Mouse (Mus musculus) kidney, postnatal 0 days (tissue): ENCODE measurements around the gene Ldlr. TPM values are rescaled to one million over a fixed set of nuclear protein-coding genes. Genes with fewer than 3 reads are reported as not detected.

Experiments used
- ATAC-seq: fragments of 200-750 bp; cut with Nextera tagmentation; replicated peaks from 2 replicates; pipeline ENCODE4 v1.8.0; 2017; ENCODE audit warnings: low read depth, moderate number of reproducible peaks, moderate TSS enrichment, moderate library complexity; ENCODE audit not compliant: low FRiP score
- DNase-seq: peaks from one replicate; pipeline ENCODE4 v3.0.0-alpha.2; 2016; ENCODE audit warnings: low spot score
- H3K27ac ChIP-seq: fragments of 300-500 bp; sonication (generic); 2 replicates; pipeline ENCODE4 v1.5.1; 2014; ENCODE audit warnings: mild to moderate bottlenecking
- H3K27me3 ChIP-seq: fragments of 300-500 bp; sonication (generic); 2 replicates; pipeline ENCODE4 v1.6.1; 2014; ENCODE audit warnings: low read length, mixed read lengths; ENCODE audit not compliant: insufficient read depth
- H3K36me3 ChIP-seq: fragments of 300-500 bp; sonication (generic); 2 replicates; pipeline ENCODE4 v1.6.1; 2014; ENCODE audit warnings: low read length, mixed read lengths; ENCODE audit not compliant: insufficient read depth
- H3K4me1 ChIP-seq: fragments of 300-500 bp; sonication (generic); replicated peaks from 2 replicates; pipeline ENCODE4 v1.6.1; 2014; ENCODE audit warnings: antibody characterized with exemption, low read length, mixed read lengths; ENCODE audit not compliant: insufficient read depth
- H3K4me2 ChIP-seq: fragments of 300-500 bp; sonication (generic); 2 replicates; pipeline ENCODE4 v1.6.1; 2014; ENCODE audit warnings: mild to moderate bottlenecking, low read length, moderate library complexity, mixed read lengths
- H3K4me3 ChIP-seq: fragments of 300-500 bp; sonication (generic); replicated peaks from 2 replicates; pipeline ENCODE4 v1.5.1; 2014; ENCODE audit warnings: low read depth, low read length
- H3K9ac ChIP-seq: fragments of 300-500 bp; sonication (generic); 2 replicates; pipeline ENCODE4 v1.6.1; 2014; ENCODE audit warnings: low read depth, low read length
- H3K9me3 ChIP-seq: fragments of 300-500 bp; sonication (generic); replicated peaks from 2 replicates; pipeline ENCODE4 v1.6.1; 2016; ENCODE audit warnings: low read length, inconsistent platforms, mixed read lengths
- CTCF ChIP-seq: IDR thresholded peaks from 2 replicates; pipeline ENCODE4 v1.5.1; 2016; ENCODE audit warnings: antibody characterized with exemption, low read depth, mild to moderate bottlenecking, moderate library complexity
- WGBS: fragments of 180-500 bp; shearing (Covaris S2); extraction: QIAGEN DNeasy Blood & Tissue Kit; methylation state at CpG from one replicate; pipeline ENCODE4 v1.1.7; 2014; 5-methylcytosine and 5-hydroxymethylcytosine counted together
- polyA plus RNA-seq: library from polyadenylated mRNA; unstranded; fragments of >200 nt; fragmentation: Nextera tagmentation; extraction: Ambion mirVana; gene quantifications from 2 replicates; pipeline ENCODE4 v1.2.1, GENCODE M21; 2015

The Ldlr gene
- polyA plus RNA-seq, 1 experiment from 2014 or later = 16.9 TPM

- peaks cover 74% of the 10 kb centered on the region for H3K36me3 ChIP-seq
- H3K4me1 ChIP-seq = no peaks in the 10 kb centered on the region
- no peak overlapping the region for H3K4me3 ChIP-seq
- no peak overlapping the region for H3K27ac ChIP-seq
- no peak overlapping the region for H3K4me2 ChIP-seq
- H3K9me3 ChIP-seq = no peaks in the 10 kb centered on the region
- H3K27me3 ChIP-seq = no peaks in the 10 kb centered on the region
- no peak overlapping the region for H3K9ac ChIP-seq
- WGBS = 93% methylated on average over 14 of the region's 14 CpGs
- TF ChIP-seq CTCF = no peak
- no peak for ATAC-seq
- no peak for DNase-seq
Measured at GRCm38 (mm10) chr9:21740427-21740826, 17.1 kb downstream of the Ldlr start.

DNA sequence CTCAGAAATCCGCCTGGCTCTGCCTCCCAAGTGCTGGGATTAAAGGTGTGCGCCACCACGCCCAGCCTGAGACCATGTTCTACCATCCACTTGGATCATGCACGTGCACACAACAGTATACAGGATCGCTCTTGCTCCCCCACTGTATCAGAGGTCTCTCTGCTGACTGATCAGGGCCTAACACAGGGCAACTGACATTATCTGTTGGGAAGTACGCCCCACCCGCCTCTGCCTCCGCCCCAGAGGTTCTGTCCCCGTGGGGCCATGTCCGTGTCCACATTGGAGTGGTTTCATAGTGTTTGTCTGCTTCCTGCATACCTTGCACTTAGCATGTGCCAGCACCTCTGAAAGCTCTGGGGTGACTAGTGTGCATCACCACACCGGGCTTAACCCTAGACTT lies 18.2 kb downstream of the Ldlr start:
- DNase-seq = no peak
- no peak for TF ChIP-seq CTCF
- H3K4me3 ChIP-seq = no peak overlapping the region
- WGBS = 96% methylated on average over 11 of the region's 11 CpGs
- no peaks in the 10 kb centered on the region for H3K4me1 ChIP-seq
- no peaks in the 10 kb centered on the region for H3K9me3 ChIP-seq
- peaks cover 79% of the 10 kb centered on the region for H3K36me3 ChIP-seq
- no peak for ATAC-seq
- H3K27me3 ChIP-seq = no peaks in the 10 kb centered on the region
- H3K27ac ChIP-seq = no peak overlapping the region
- H3K4me2 ChIP-seq = no peak overlapping the region
- H3K9ac ChIP-seq = no peak overlapping the region

DNA sequence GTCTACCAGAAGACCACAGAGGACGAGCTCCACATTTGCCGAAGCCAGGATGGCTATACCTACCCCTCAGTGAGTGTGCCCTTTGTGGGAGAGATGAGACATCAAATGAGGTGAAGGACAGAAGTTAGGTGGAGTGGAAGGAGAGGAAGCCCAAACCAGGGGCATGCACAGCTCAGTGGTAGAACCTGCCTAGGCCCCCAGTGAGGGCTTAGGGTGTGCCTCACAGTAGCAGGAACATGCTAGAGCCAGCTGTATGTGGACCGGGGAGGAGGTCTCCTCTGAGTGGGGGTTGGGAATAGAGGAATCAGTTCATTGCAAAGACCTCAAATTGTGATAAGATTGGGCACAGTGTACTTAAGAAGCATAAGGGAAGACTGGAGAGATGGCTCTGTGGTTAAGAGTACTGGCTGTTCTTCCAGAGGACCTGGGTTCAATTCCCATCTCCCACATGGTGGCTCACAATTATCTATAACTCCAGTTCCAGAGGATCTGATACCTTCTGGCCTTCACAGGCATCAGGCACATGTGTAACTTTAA lies 24.0 kb downstream of the Ldlr start:
- no peaks in the 10 kb centered on the region for H3K27me3 ChIP-seq
- WGBS = 82% methylated on average over 3 of the region's 3 CpGs
- 0 out of 2 replicates have a peak, but pooled peaks cover 3% of the 10 kb centered on the region for H3K4me1 ChIP-seq
- no peak overlapping the region for H3K4me3 ChIP-seq
- DNase-seq = no peak
- no peak for TF ChIP-seq CTCF
- no peak overlapping the region for H3K4me2 ChIP-seq
- no peak overlapping the region for H3K9ac ChIP-seq
- H3K36me3 ChIP-seq = peaks cover 39% of the 10 kb centered on the region
- H3K27ac ChIP-seq = no peak overlapping the region
- no peaks in the 10 kb centered on the region for H3K9me3 ChIP-seq
- ATAC-seq = no peak

DNA sequence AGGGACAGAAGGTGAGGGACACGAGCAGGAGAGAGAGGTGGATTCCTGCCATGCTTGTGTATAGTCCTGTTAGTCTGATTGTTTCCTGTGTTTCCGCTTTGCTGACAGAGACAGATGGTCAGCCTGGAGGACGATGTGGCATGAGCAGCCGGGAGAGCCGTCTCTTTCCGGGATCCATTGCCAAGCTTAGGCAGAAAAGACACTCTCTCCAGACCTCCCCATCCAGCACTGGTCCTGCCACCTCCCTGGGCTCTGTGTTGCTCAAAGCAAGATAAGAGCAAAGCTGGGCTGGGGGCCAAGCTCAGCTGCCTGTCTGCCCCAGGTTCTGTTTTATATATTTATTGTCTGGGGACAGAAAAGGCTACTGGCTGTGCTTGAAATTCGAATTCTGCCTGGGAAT lies 24.8 kb downstream of the Ldlr start:
- no peaks in the 10 kb centered on the region for H3K9me3 ChIP-seq
- no peak overlapping the region for H3K9ac ChIP-seq
- DNase-seq = peak; percentile 60
- no peak for TF ChIP-seq CTCF
- no peak overlapping the region for H3K4me2 ChIP-seq
- WGBS = 37% methylated on average over 7 of the region's 7 CpGs
- ATAC-seq = no peak
- H3K27me3 ChIP-seq = no peaks in the 10 kb centered on the region
- H3K4me3 ChIP-seq = no peak overlapping the region
- H3K27ac ChIP-seq = no peak overlapping the region
- peaks cover 33% of the 10 kb centered on the region for H3K36me3 ChIP-seq
- 0 out of 2 replicates have a peak, but pooled peaks cover 7% of the 10 kb centered on the region for H3K4me1 ChIP-seq

- no peak overlapping the region for H3K4me2 ChIP-seq
- DNase-seq (no peak), ATAC-seq (no peak)
- TF ChIP-seq CTCF = no peak
- no peak overlapping the region for H3K27ac ChIP-seq
- H3K4me1 ChIP-seq = 0 out of 2 replicates have a peak, but pooled peaks cover 7% of the 10 kb centered on the region
- H3K4me3 ChIP-seq = no peak overlapping the region
- 73% methylated on average over 10 of the region's 10 CpGs for WGBS
- H3K9me3 ChIP-seq = no peaks in the 10 kb centered on the region
- no peak overlapping the region for H3K9ac ChIP-seq
- peaks cover 32% of the 10 kb centered on the region for H3K36me3 ChIP-seq
- no peaks in the 10 kb centered on the region for H3K27me3 ChIP-seq
Measured at GRCm38 (mm10) chr9:21748491-21748890, 25.2 kb downstream of the Ldlr start.

DNA sequence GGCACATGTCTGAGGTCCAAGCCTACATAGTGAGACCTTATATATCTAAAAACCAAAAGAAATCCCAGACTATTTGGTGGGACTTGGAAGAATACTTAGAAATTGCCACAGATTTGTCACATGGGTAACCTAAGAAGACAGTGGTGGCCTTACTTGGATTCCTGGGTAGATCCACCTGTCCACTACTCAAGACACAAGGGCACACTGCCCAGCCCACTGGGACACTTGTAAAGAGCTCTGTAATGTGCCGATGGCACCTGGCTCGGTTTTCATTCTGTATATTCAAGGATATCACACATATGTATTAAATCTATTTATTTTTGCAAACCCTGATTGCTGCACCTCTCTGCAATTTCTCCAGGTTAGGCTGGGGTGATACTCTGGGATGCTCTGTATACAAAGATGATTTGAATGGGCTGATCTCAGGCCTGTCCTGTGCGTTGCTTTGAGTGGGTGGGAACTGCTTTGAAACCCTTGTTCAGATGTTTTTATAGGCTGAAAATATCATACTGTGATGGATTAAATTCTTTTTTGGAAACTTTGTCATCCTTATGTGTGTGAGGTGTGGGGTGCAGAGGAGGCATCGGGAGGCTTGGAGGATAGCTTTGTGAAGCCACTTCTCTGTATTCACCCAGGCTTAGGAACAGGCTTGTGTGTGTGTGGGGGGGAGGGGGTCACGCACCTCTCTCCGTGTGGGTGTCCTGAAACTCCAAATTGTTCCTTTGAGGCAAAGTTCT lies 26.3 kb downstream of the Ldlr start:
- Histone ChIP-seq H3K27me3 (no peaks in the 10 kb centered on the region), H3K4me2 (no peak overlapping the region), H3K9me3 (no peaks in the 10 kb centered on the region), H3K4me1 (peaks cover 13% of the 10 kb centered on the region; the same call in 1 of the 2 replicates), H3K36me3 (peaks cover 21% of the 10 kb centered on the region), H3K27ac (no peak overlapping the region), H3K9ac (no peak overlapping the region), H3K4me3 (no peak overlapping the region)
- WGBS = 82% methylated on average over 6 of the region's 6 CpGs
- TF ChIP-seq CTCF = no peak
- DNase-seq (no peak), ATAC-seq (no peak)
